Mouse (Mus musculus) liver, embryonic 14.5 days (tissue): Measurements from ENCODE around the gene Susd3.

ENCODE experiments used
- CTCF ChIP-seq: IDR thresholded peaks from 2 replicates; pipeline ENCODE4 v1.5.1; 2016; ENCODE audit warnings: antibody characterized with exemption, low read depth, control low read depth
- EP300 ChIP-seq: IDR thresholded peaks from 2 replicates; pipeline ENCODE4 v1.6.1; 2016; ENCODE audit warnings: antibody characterized with exemption, low read depth

- TF ChIP-seq EP300 (no peak), CTCF (no peak)
Observed at GRCm38 (mm10) chr13:49196211-49196610, 52.3 kb downstream of the Susd3 start.
